Mouse (Mus musculus) limb, embryonic 13.5 days (tissue): Measurements from ENCODE around the gene Ush1g. TPM values are rescaled to one million over a fixed set of nuclear protein-coding genes. Genes with fewer than 3 reads are reported as not detected.

Experiments used
- ATAC-seq: fragments of 200-750 bp; cut with Nextera tagmentation; 2 replicates; pipeline ENCODE4 v1.8.0; 2017; ENCODE audit warnings: low read depth, moderate number of reproducible peaks, moderate TSS enrichment; ENCODE audit not compliant: low FRiP score
- H3K27ac ChIP-seq: fragments of 300-500 bp; sonication (generic); 2 replicates; pipeline ENCODE4 v1.5.1; 2015; ENCODE audit warnings: inconsistent platforms, mild to moderate bottlenecking, moderate library complexity
- H3K27me3 ChIP-seq: fragments of 300-500 bp; sonication (generic); 2 replicates; pipeline ENCODE4 v1.6.1; 2015; ENCODE audit warnings: mild to moderate bottlenecking, inconsistent platforms
- H3K36me3 ChIP-seq: fragments of 300-500 bp; sonication (generic); 2 replicates; pipeline ENCODE4 v1.6.1; 2015; ENCODE audit warnings: inconsistent platforms, mild to moderate bottlenecking, moderate library complexity
- H3K4me1 ChIP-seq: fragments of 300-500 bp; sonication (generic); 2 replicates; pipeline ENCODE4 v1.6.1; 2015; ENCODE audit warnings: inconsistent platforms
- H3K4me2 ChIP-seq: fragments of 300-500 bp; sonication (generic); replicated peaks from 2 replicates; pipeline ENCODE4 v1.6.1; 2015; ENCODE audit warnings: inconsistent platforms, mild to moderate bottlenecking, moderate library complexity
- H3K4me3 ChIP-seq: fragments of 300-500 bp; sonication (generic); 2 replicates; pipeline ENCODE4 v1.5.1; 2015; ENCODE audit warnings: moderate library complexity, mild to moderate bottlenecking, inconsistent platforms
- H3K9ac ChIP-seq: fragments of 300-500 bp; sonication (generic); 2 replicates; pipeline ENCODE4 v1.6.1; 2015; ENCODE audit warnings: mild to moderate bottlenecking, inconsistent platforms
- H3K9me3 ChIP-seq: fragments of 300-500 bp; sonication (generic); 2 replicates; pipeline ENCODE4 v1.6.1; 2016; ENCODE audit warnings: inconsistent platforms
- WGBS: fragments of 180-500 bp; shearing (Covaris S2); methylation state at CpG from one replicate; pipeline ENCODE4 v1.1.7; 2015; 5-methylcytosine and 5-hydroxymethylcytosine counted together
- polyA plus RNA-seq: library from polyadenylated mRNA; unstranded; fragments of >200 nt; fragmentation: Nextera tagmentation; extraction: Ambion mirVana; gene quantifications from 2 replicates; pipeline ENCODE4 v1.2.1, GENCODE M21; 2015

The Ush1g gene
- polyA plus RNA-seq, 1 experiment from 2014 or later: not detected

GRCm38 (mm10) chr11:115297214-115297826 is 24.5 kb downstream of the Ush1g start, which contains the start of gene Fads6:
Fads6 (minus strand) TSS chr11:115297663.
- Histone ChIP-seq H3K27ac (no peak within 1 kb of the TSS), H3K9ac (peak within 1 kb of the TSS; percentile 63), H3K4me3 (peak within 1 kb of the TSS; percentile 51), H3K4me2 (peak within 1 kb of the TSS; percentile 86), H3K9me3 (no peaks in the 10 kb centered on the region), H3K36me3 (no peaks in the 10 kb centered on the region), H3K27me3 (peaks cover 56% of the 10 kb centered on the region), H3K4me1 (peaks cover 3% of the 10 kb centered on the region; the same call in 1 of the 2 replicates)
- under 1% methylated on average over 44 of the region's 44 CpGs for WGBS
- ATAC-seq: peak; percentile 44; the same call in 1 of the 2 replicates

GRCm38 (mm10) chr11:115296471-115297210 is 25.2 kb downstream of the Ush1g start:
- ATAC-seq: no peak

GRCm38 (mm10) chr11:115295939-115296338 is 25.9 kb downstream of the Ush1g start:
- no peaks in the 10 kb centered on the region for H3K36me3 ChIP-seq
- no peak for ATAC-seq
- no peaks in the 10 kb centered on the region for H3K9me3 ChIP-seq
- 88% methylated on average over 11 of the region's 11 CpGs for WGBS
- peaks cover 3% of the 10 kb centered on the region; the same call in 1 of the 2 replicates for H3K4me1 ChIP-seq
- H3K9ac ChIP-seq: no peak overlapping the region
- H3K27ac ChIP-seq: no peak overlapping the region
- no peak overlapping the region for H3K4me2 ChIP-seq
- H3K4me3 ChIP-seq: no peak overlapping the region
- H3K27me3 ChIP-seq: peaks cover 56% of the 10 kb centered on the region

More at GRCm38 (mm10) chr11:115296471-115297210, 25.2 kb downstream of the Ush1g start:
- Histone ChIP-seq H3K4me3 (peak overlapping the region; percentile 51), H3K9me3 (no peaks in the 10 kb centered on the region), H3K27me3 (peaks cover 56% of the 10 kb centered on the region), H3K4me2 (peak overlapping the region; percentile 86), H3K9ac (peak overlapping the region; percentile 63; the same call in 1 of the 2 replicates), H3K27ac (no peak overlapping the region), H3K36me3 (no peaks in the 10 kb centered on the region), H3K4me1 (peaks cover 3% of the 10 kb centered on the region; the same call in 1 of the 2 replicates)
- whole genome bisulfite sequencing: 60% methylated on average over 21 of the region's 21 CpGs

- 65% methylated on average over 14 of the region's 14 CpGs for WGBS
- no peak overlapping the region for H3K4me2 ChIP-seq
- peaks cover 3% of the 10 kb centered on the region; the same call in 1 of the 2 replicates for H3K4me1 ChIP-seq
- H3K27me3 ChIP-seq: peaks cover 34% of the 10 kb centered on the region
- H3K9me3 ChIP-seq: no peaks in the 10 kb centered on the region
- no peak overlapping the region for H3K27ac ChIP-seq
- no peak overlapping the region for H3K4me3 ChIP-seq
- no peak for ATAC-seq
- no peak overlapping the region for H3K9ac ChIP-seq
- no peaks in the 10 kb centered on the region for H3K36me3 ChIP-seq
Measured at GRCm38 (mm10) chr11:115292631-115293375, 29.0 kb downstream of the Ush1g start.

- Histone ChIP-seq H3K4me1 (no peaks in the 10 kb centered on the region), H3K4me3 (no peak overlapping the region), H3K4me2 (no peak overlapping the region), H3K27ac (no peak overlapping the region), H3K27me3 (peaks cover 21% of the 10 kb centered on the region), H3K9ac (no peak overlapping the region), H3K9me3 (no peaks in the 10 kb centered on the region), H3K36me3 (no peaks in the 10 kb centered on the region)
- WGBS: 77% methylated on average over 10 of the region's 10 CpGs
- no peak for ATAC-seq
Measured at GRCm38 (mm10) chr11:115291503-115291902, 30.3 kb downstream of the Ush1g start.

- peaks cover 15% of the 10 kb centered on the region for H3K27me3 ChIP-seq
Measured at GRCm38 (mm10) chr11:115290919-115291318, 30.9 kb downstream of the Ush1g start.

GRCm38 (mm10) chr11:115290314-115290713 is 31.5 kb downstream of the Ush1g start:
- no peak for ATAC-seq
- Histone ChIP-seq H3K4me1 (no peaks in the 10 kb centered on the region), H3K9me3 (no peaks in the 10 kb centered on the region), H3K27ac (no peak overlapping the region), H3K36me3 (no peaks in the 10 kb centered on the region), H3K9ac (no peak overlapping the region), H3K27me3 (peaks cover 9% of the 10 kb centered on the region), H3K4me3 (no peak overlapping the region), H3K4me2 (no peak overlapping the region)
- 78% methylated on average over 1 of the region's 1 CpGs for WGBS

More at GRCm38 (mm10) chr11:115290919-115291318, 30.9 kb downstream of the Ush1g start:
- ATAC-seq: no peak
- no peaks in the 10 kb centered on the region for H3K4me1 ChIP-seq
- WGBS: 86% methylated on average over 6 of the region's 6 CpGs
- H3K4me3 ChIP-seq: no peak overlapping the region
- H3K36me3 ChIP-seq: no peaks in the 10 kb centered on the region
- no peak overlapping the region for H3K9ac ChIP-seq
- no peak overlapping the region for H3K27ac ChIP-seq
- no peaks in the 10 kb centered on the region for H3K9me3 ChIP-seq
- no peak overlapping the region for H3K4me2 ChIP-seq

GRCm38 (mm10) chr11:115289885-115290284 is 32.0 kb downstream of the Ush1g start:
- no peak overlapping the region for H3K4me2 ChIP-seq
- no peak overlapping the region for H3K4me3 ChIP-seq
- H3K36me3 ChIP-seq: no peaks in the 10 kb centered on the region
- peaks cover 6% of the 10 kb centered on the region; the same call in 1 of the 2 replicates for H3K27me3 ChIP-seq
- H3K4me1 ChIP-seq: no peaks in the 10 kb centered on the region
- no peak overlapping the region for H3K27ac ChIP-seq
- ATAC-seq: no peak
- H3K9me3 ChIP-seq: no peaks in the 10 kb centered on the region
- H3K9ac ChIP-seq: no peak overlapping the region
- 77% methylated on average over 8 of the region's 8 CpGs for WGBS

GRCm38 (mm10) chr11:115288305-115288704 is 33.5 kb downstream of the Ush1g start:
- Histone ChIP-seq H3K27me3 (no peaks in the 10 kb centered on the region; the same call in 1 of the 2 replicates), H3K9me3 (no peaks in the 10 kb centered on the region), H3K4me1 (no peaks in the 10 kb centered on the region), H3K36me3 (no peaks in the 10 kb centered on the region), H3K9ac (no peak overlapping the region), H3K4me3 (no peak overlapping the region), H3K27ac (no peak overlapping the region), H3K4me2 (no peak overlapping the region)
- 82% methylated on average over 2 of the region's 2 CpGs for WGBS
- ATAC-seq: no peak

GRCm38 (mm10) chr11:115287386-115287785 is 34.5 kb downstream of the Ush1g start:
- no peak overlapping the region for H3K27ac ChIP-seq
- no peaks in the 10 kb centered on the region; the same call in 1 of the 2 replicates for H3K27me3 ChIP-seq
- H3K9ac ChIP-seq: no peak overlapping the region
- no peak for ATAC-seq
- H3K4me1 ChIP-seq: no peaks in the 10 kb centered on the region
- no peaks in the 10 kb centered on the region for H3K9me3 ChIP-seq
- H3K4me2 ChIP-seq: no peak overlapping the region
- H3K4me3 ChIP-seq: no peak overlapping the region
- 81% methylated on average over 5 of the region's 5 CpGs for WGBS
- H3K36me3 ChIP-seq: no peaks in the 10 kb centered on the region

GRCm38 (mm10) chr11:115286201-115286993 is 35.4 kb downstream of the Ush1g start:
- Histone ChIP-seq H3K9ac (no peak overlapping the region), H3K4me3 (no peak overlapping the region), H3K9me3 (no peaks in the 10 kb centered on the region), H3K4me1 (no peaks in the 10 kb centered on the region), H3K27me3 (no peaks in the 10 kb centered on the region; the same call in 1 of the 2 replicates), H3K27ac (no peak overlapping the region), H3K4me2 (no peak overlapping the region), H3K36me3 (no peaks in the 10 kb centered on the region)
- 73% methylated on average over 19 of the region's 19 CpGs for WGBS
- ATAC-seq: no peak
